In genomic region chr19:3850847-3851469, GRCm38 (mm10) we compare ENCODE assay signal across 8 mouse cellular contexts. TPM values are rescaled to one million over a fixed set of nuclear protein-coding genes. Genes with fewer than 3 reads are reported as not detected.
A peak's percentile ranks its signal among the peaks of the same experiment; 100 is the strongest.
DNase-seq lines count a peak whose midpoint lies in the region; ATAC-seq lines count a peak whose summit lies in the region.

No protein-coding gene starts in this region.

- peak overlapping the region; percentile 64 for H3K4me2 ChIP-seq in hindbrain, embryonic 15.5 days
- H3K4me2 ChIP-seq in liver, embryonic 11.5 days = peak overlapping the region; percentile 85
- H3K4me2 ChIP-seq in midbrain, embryonic 16.5 days (ENCODE audit: low read length) = peak overlapping the region; percentile 61

- peak overlapping the region; percentile 32 for H3K9ac ChIP-seq in hindbrain, embryonic 15.5 days
- H3K9ac ChIP-seq in liver, embryonic 11.5 days (ENCODE audit: low read depth, low read length) = peak overlapping the region; percentile 64
- peak overlapping the region; percentile 47 for H3K9ac ChIP-seq in midbrain, embryonic 16.5 days (ENCODE audit: low read depth, low read length)

- H3K27me3 ChIP-seq in hindbrain, embryonic 15.5 days = no peaks in the 10 kb centered on the region
- no peaks in the 10 kb centered on the region for H3K27me3 ChIP-seq in liver, embryonic 11.5 days (replicated peaks; ENCODE audit: control insufficient read depth, insufficient read depth, low read length)
- no peaks in the 10 kb centered on the region for H3K27me3 ChIP-seq in midbrain, embryonic 16.5 days (ENCODE audit: control insufficient read depth, insufficient read depth, low read depth, low read length)

- no peaks in the 10 kb centered on the region for H3K36me3 ChIP-seq in hindbrain, embryonic 15.5 days
- H3K36me3 ChIP-seq in liver, embryonic 11.5 days (ENCODE audit: control insufficient read depth, insufficient read depth, low read length) = no peaks in the 10 kb centered on the region
- no peaks in the 10 kb centered on the region for H3K36me3 ChIP-seq in midbrain, embryonic 16.5 days (ENCODE audit: control insufficient read depth, insufficient read depth, low read length)

- H3K4me3 ChIP-seq in hindbrain, embryonic 15.5 days = peak overlapping the region; percentile 75
- H3K4me3 ChIP-seq in liver, embryonic 11.5 days (ENCODE audit: low read depth, low read length) = peak overlapping the region; percentile 78
- peak overlapping the region; percentile 86 for H3K4me3 ChIP-seq in midbrain, embryonic 16.5 days (ENCODE audit: low read depth, low read length)

- H3K4me1 ChIP-seq in hindbrain, embryonic 15.5 days (replicated peaks) = peaks cover 37% of the 10 kb centered on the region
- H3K4me1 ChIP-seq in liver, embryonic 11.5 days (replicated peaks; ENCODE audit: control insufficient read depth, insufficient read depth, low read length) = peaks cover 20% of the 10 kb centered on the region
- peaks cover 27% of the 10 kb centered on the region for H3K4me1 ChIP-seq in midbrain, embryonic 16.5 days (ENCODE audit: control insufficient read depth, insufficient read depth, low read length)

- DNase-seq in right cerebral cortex, adult 18-20 months = peak; percentile 21
- no peak for DNase-seq in right cerebral cortex, postnatal 36 days (ENCODE audit: low spot score in 2 of 2)
- peak; percentile 86 for DNase-seq in ZHBTc4 (ENCODE audit: low read depth, low spot score)
- peak; percentile 45 for DNase-seq in embryo, embryonic 11 days
- no peak for DNase-seq in liver, embryonic 11.5 days (ENCODE audit: low spot score)
- no peak for DNase-seq in layer of hippocampus, adult 11-12 months (ENCODE audit: low spot score)

- no peaks in the 10 kb centered on the region for H3K9me3 ChIP-seq in hindbrain, embryonic 15.5 days
- H3K9me3 ChIP-seq in liver, embryonic 11.5 days (ENCODE audit: control insufficient read depth, low read length) = no peaks in the 10 kb centered on the region
- no peaks in the 10 kb centered on the region for H3K9me3 ChIP-seq in midbrain, embryonic 16.5 days (replicated peaks; ENCODE audit: control insufficient read depth, low read length, poor library complexity, severe bottlenecking)

- 5% methylated on average over 19 of the region's 19 CpGs for WGBS in hindbrain, embryonic 15.5 days
- 9% methylated on average over 19 of the region's 19 CpGs for WGBS in liver, embryonic 11.5 days
- 6% methylated on average over 19 of the region's 19 CpGs for WGBS in midbrain, embryonic 16.5 days

- H3K27ac ChIP-seq in hindbrain, embryonic 15.5 days (replicated peaks) = peak overlapping the region; percentile 69
- H3K27ac ChIP-seq in liver, embryonic 11.5 days (ENCODE audit: low read depth, low read length) = peak overlapping the region; percentile 93; the same call in 1 of the 2 replicates
- peak overlapping the region; percentile 66; the same call in 1 of the 2 replicates for H3K27ac ChIP-seq in midbrain, embryonic 16.5 days (ENCODE audit: low read length)

- peak; percentile 5; the same call in 1 of the 2 replicates for ATAC-seq in hindbrain, embryonic 15.5 days (ENCODE audit: low FRiP score, low read depth)
- ATAC-seq in liver, embryonic 11.5 days (replicated peaks; ENCODE audit: low FRiP score) = no peak
- ATAC-seq in midbrain, embryonic 16.5 days = no peak; the same call in 1 of the 2 replicates

RNA-seq across cellular contexts. Expression of gene Chka, which starts 0.6 kb away (rescaled TPM):
- 64.6 and 66.6 TPM in 2 replicates for polyA plus RNA-seq in hindbrain, embryonic 15.5 days (2015; fragmentation: Nextera tagmentation; extraction: Ambion mirVana)
- polyA plus RNA-seq in liver, embryonic 11.5 days (2014; fragmentation: Nextera tagmentation; extraction: Ambion mirVana) = 35.4 and 37.5 TPM in 2 replicates
- polyA plus RNA-seq in midbrain, embryonic 16.5 days (2015; fragmentation: Nextera tagmentation; extraction: Ambion mirVana) = 56.1 and 61.8 TPM in 2 replicates

RNA-seq across cellular contexts. Expression of gene Tcirg1, which starts 56.0 kb away (rescaled TPM):
- 16.4 and 16.8 TPM in 2 replicates for polyA plus RNA-seq in hindbrain, embryonic 15.5 days (2015; fragmentation: Nextera tagmentation; extraction: Ambion mirVana)
- 39.8 and 42.8 TPM in 2 replicates for polyA plus RNA-seq in liver, embryonic 11.5 days (2014; fragmentation: Nextera tagmentation; extraction: Ambion mirVana)
- polyA plus RNA-seq in midbrain, embryonic 16.5 days (2015; fragmentation: Nextera tagmentation; extraction: Ambion mirVana) = 12.5 and 12.6 TPM in 2 replicates

Comparison
In these comparisons a context has a peak if more than half of its experiments do, and no peak if none do; other contexts are left out.
1. DNase-seq: peak in right cerebral cortex, adult 18-20 months (single experiment), ZHBTc4 (single experiment) and embryo, embryonic 11 days (single experiment); none in right cerebral cortex, postnatal 36 days (0 of 2), liver, embryonic 11.5 days (single experiment) and layer of hippocampus, adult 11-12 months (single experiment).
2. Peak in every context shown above with its lines, with median percentiles within 50 percentile points of each other: H3K27ac ChIP-seq, H3K4me2 ChIP-seq, H3K4me3 ChIP-seq and H3K9ac ChIP-seq.